Mouse (Mus musculus) induced T-regulatory cell, adult 2 months (primary cell): Measurements from ENCODE around the gene Oxct2a.
"Not testable (repeated sequence)": the region's sequence is repeated elsewhere in the genome, so short reads cannot be mapped to it uniquely, and the experiment has no call there.

Experiments used
- DNase-seq: peaks from one replicate; pipeline ENCODE4 v3.0.0-alpha.2; 2012; ENCODE audit warnings: low read depth

The Oxct2a gene

DNA sequence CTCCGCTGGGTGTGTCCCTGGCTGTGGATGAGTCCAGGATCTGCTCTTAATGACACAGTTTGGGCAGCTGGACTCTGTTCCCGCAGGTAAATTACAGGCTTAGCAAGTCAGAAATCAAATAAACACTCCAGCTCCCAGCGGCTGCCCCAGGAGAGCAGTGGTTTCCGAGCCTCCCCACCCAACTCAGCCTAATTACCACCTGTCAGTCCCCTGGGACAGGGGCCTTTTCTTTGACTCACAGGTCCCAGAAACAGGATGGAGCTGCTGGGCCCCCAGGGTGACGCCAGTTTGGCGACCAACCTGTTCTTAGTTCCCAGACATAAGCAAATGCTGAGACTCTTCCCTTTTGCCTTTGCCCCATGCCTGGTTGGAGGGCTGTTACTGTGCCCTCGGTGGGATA, 11.6 kb downstream of the Oxct2a start:
- no peak for DNase-seq

DNA sequence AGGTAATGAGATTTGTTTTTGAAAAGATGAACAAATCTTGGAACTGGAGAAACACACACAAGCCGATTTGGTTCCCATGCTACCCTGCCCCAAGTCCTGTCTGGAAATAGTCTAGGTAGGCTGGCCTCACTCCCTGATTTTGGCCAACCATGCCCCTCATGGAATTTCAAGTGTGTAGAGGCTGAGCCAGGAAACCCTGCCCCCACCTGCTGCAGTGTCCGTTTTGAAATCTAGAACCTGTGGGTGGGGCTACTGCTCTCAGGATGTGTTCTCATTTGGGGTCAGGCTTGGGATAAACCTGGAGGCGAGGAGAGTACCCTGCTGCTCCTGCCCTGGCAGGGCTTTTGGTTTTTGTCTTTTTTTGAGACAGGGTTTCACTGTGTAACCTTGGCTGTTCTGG, 15.1 kb downstream of the Oxct2a start:
- no peak for DNase-seq

DNA sequence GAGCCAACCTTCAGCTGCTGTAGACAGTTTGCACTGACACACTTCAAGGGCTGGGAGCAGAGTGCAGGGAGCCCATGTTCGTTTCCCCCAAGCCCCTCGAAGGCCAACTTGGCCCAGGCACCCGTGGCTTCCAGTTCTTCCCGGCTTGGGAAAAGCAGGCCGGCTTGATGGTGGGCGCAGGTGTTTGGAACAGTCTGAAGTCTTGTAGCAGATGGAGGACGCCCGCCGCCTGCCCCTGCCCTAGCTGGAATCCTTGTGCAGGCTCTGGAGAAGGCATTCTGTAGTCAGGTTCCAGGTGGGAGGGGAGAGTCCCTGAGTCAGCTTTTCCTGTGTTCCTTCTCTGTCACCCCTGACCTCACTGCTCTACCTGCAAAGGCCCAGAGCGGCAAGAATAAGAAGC, 16.4 kb downstream of the Oxct2a start:
- DNase-seq = no peak

DNA sequence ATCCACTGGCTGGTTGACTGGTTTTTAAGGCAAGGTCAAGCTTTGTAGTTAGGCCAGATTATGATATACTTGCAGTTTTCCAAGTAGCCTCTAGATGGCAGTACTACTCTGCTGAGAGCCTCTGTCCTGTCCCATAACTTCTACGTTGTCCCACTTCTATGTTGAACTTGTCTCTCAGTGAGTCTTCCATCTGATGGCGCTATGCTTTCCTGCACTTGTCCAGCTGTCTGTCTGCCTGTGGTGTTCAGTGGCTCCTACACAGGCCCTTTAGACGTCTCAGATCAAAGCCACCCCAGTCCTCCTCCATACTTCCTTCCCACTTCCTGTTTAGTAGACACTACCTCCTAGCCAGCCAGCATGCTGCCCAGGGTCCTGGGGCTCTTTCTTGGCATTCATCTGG, 17.6 kb downstream of the Oxct2a start:
- peak; percentile 77 for DNase-seq

DNA sequence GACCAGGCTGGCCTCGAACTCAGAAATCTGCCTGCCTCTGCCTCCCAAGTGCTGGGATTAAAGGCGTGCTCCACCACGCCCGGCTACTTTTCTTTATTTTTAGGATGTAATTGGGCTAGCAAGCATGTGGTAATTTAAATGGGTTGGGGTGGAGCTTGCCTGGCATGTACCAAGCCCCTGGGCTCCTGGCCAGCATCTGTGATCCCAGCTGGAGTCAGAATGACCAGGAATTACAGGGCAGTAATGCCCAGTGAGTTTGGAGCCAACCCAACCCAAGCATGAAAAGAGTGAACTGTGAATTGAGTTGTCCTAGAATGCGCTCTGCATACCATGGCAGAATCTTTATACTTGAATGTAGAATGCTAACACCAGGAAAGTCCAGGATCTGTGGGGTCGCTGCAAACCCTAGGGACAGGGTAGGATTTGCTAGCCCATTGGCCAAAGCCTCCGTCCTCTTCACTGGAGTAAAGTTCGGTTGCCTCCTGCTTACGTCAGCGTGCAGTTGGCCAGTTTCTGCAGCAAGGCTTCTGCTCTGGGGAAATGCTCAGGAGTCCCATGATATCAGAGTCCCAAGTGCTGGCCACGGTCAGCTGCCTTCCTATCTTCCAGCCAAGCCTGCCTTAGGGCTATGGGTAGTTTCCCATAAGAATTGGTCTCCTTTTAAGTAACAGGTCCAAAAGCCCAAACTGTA, 24.3 kb downstream of the Oxct2a start:
- DNase-seq = no peak

DNA sequence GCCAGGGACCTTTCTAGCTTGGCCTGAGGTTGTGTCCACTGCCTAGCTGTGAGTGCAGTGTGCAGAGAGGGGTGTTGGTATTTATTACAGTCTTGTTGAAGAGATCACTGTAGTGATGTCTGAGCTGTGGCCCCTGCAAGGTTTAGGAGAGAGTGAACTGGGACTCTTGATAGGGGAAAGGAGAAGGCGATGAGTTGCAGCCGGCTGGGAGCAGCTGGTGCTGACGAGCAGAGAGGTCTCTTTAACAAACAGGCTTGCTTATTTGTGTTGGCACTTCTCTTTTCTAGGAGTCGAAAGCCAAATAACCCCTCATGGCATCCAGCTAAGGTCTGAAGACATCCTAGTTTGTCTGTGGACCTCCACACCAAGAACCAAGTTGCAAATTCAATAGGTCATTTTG, 25.2 kb downstream of the Oxct2a start:
- no peak for DNase-seq

DNA sequence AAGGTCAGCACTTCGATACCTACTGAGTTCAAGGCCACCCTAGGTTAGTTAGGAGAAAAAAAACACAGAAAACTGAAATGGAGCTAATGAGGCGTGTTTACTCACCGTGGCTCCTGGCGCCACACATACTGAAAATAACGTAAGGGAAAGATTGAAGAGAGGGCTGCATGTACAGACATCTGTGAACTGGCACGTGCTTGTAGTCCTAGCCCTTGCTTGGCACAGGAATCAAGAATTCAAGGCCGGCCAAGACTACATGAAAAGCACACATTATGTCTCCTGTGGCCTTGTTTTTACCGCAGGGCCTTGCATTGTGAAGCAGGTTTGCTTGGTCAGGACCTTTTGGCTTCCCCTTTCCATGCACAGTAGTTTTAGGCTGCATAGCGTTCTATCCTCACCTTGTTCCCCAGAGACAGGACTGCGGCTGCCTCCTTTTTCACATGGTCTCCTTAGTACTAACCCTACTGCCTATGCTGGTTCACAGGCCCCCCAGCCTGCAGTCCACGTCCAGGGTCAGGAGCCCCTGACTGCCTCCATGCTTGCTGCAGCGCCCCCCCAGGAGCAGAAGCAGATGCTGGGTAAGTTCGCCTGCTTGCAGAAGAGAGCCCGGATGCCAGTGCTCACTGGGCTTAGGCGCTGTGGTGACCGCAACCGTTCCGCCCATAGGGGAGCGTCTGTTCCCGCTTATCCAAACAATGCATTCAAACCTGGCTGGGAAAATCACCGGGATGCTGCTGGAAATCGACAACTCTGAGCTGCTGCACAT, 26.1 kb downstream of the Oxct2a start:
- DNase-seq = no peak

DNA sequence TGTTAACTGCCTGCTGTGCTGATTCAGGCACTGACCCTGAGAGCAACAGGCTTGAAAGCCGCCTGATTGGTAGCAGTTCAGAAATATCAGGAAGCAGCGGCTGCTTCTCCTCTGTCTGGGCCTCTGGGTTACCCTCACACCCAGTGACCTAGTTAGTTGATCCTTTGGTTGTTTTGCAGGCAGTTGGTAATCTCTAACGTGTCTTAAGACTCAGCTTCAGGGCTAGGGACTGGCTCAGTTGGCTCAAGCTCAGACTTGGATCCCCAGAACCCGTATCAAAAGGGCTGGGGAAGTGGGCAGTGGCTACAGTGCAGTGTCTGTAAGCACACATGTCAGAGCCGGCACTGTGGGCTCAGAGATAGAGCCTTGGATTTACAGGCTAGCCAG, 27.3 kb downstream of the Oxct2a start:
- no peak for DNase-seq

DNA sequence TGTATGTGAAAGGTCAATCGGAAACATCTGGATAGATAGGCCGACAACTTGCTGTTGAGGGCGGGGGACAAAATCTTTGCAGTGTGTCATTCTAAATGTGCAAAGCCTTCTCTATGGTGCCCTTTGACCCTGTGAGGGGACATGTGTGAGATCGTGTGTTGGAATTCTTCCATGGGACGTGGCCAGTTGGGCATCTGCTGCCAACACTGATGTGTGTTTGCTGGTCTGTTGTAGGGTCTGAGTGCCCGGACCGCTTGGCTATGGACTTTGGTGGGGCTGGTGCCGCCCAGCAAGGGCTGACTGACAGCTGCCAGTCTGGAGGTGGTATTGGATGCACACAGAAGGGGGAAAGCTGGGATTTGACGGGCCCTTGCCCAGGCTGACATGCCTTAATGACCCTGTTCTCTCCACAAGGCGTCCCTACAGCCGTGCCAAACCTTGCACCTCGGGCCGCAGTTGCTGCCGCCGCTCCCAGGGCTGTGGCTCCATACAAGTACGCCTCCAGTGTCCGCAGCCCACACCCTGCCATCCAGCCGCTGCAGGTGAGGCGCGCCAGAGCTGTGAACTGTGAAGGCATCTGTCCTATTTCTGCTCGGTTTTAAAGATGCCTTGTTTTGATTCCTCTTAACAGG, 27.8 kb downstream of the Oxct2a start:
- DNase-seq = no peak

DNA sequence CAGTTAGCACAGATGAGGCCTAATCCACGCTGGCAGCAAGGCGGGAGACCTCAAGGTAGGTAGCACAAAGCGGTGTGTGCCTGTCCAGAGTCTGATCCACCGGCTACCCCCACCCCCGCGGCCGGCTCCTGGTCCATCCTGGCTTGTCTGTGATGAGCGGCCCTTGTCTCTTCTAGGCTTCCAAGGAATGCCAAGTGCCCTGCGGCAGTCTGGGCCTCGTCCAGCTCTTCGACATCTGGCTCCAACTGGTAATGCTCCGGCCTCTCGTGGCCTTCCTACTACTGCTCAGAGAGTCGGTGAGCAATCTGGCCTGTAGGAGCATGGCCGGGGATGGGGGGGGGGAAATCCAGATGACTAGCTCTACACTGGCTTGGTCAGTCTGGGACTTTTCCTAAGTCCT, 28.4 kb downstream of the Oxct2a start:
- DNase-seq = not testable (repeated sequence)

DNA sequence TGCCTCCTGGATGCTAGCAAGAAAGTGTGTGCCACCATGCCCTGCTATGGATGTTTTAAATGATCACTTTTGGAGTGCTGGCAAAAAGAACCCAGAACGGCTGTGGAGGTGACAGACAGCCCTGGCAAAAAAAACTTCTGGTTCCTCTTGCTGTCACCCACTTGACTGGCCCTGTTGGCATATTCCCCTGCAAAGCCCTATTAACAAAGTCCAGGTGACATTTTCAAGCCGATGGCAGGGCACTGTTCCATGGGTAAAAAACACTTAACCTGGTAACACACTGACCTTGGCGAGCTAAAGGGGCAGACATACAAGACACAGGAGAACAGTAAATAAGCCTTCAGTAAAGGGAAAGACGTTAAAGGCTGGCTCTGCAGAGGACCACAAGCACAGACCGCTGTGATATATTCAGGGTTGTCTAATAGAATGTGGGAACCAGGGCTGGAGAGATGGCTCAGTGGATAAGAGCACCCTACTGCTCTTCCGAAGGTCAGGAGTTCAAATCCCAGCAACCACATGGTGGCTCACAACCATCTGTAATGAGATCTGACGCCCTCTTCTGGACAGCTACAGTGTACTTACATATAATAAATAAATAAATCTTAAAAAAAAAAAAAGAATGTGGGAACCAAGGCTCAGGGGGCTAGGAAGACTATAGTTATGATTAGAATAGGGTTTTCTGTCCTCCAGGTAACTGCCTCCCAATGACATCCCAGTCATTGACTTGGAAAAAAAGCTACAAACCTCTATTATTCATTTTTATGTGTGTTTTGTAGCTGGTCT, 29.6 kb downstream of the Oxct2a start:
- DNase-seq = no peak

DNA sequence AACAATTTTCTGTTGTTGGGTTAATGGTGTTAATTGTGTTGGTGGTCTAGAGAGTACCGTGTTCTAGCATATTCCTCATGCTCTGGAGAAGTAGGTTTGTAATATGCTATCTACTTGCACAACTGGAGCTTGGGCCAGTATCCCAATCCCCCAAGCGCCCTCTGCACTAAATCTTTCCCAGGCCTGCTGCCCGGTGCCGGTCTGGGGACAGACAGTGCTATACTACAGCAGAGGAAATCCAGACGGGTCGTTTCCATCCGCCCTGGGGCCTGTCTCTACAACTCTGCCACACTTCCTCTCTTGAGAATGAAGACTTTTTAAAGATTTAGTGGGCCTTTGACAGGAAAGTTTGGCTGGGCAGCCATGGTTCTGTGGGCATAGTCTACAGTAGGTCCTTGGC, 30.4 kb downstream of the Oxct2a start:
- DNase-seq = no peak

DNA sequence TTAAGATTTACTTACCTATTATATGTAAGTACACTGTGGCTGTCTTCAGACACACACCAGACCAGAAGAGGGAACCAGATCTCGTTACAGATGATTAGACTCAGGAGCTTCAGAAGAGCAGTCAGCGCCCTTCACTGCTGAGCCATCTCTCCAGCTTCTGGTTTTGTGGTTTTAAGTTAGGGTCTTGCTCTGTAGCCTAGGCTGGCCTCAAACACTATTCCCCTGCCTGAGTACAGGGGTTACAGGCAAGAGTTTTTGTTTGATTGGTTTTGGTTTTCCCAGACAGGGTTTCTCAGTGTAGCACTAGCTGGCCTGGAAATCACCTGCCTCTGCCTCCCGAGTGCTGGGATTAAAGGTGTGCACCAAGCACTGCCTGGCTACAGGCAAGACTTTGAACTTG, 31.0 kb downstream of the Oxct2a start:
- no peak for DNase-seq

DNA sequence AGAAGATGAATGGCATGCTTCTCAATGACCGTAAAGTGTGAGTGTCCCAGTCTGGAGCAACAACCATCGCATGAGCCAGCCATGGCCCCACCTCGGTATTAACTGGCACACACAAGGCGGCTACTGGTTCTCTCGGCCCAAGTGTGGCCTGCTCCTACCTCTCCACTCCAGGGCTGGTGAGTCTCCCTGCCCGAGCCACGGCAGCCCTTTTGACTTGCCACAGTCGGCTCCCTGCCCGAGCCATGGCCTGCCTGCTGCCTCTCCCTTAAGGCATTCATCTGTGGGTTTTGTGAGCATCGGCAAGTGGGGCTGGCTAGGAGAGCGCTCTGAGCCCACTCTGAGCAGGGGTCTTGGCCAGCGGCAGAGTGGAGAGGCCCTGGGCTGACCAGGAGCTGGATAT, 34.4 kb downstream of the Oxct2a start:
- no peak for DNase-seq

DNA sequence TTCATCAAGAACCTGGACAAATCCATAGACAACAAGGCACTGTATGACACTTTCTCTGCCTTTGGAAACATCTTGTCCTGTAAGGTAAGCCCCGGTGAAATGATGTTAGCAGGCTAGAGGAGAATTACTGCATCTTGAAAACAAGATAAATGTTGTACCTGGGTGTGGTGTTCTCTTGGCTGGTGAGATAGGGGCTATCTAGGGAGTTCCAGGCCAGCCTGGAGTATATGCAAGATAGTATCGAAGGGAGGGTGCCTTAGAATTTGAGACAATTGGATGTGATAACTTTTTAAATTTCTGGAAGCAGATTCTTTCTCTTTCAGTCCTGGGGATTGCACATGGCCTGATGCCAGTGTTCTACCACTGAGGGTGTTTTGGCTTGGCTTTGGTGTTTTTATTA, 36.6 kb downstream of the Oxct2a start:
- DNase-seq = no peak

DNA sequence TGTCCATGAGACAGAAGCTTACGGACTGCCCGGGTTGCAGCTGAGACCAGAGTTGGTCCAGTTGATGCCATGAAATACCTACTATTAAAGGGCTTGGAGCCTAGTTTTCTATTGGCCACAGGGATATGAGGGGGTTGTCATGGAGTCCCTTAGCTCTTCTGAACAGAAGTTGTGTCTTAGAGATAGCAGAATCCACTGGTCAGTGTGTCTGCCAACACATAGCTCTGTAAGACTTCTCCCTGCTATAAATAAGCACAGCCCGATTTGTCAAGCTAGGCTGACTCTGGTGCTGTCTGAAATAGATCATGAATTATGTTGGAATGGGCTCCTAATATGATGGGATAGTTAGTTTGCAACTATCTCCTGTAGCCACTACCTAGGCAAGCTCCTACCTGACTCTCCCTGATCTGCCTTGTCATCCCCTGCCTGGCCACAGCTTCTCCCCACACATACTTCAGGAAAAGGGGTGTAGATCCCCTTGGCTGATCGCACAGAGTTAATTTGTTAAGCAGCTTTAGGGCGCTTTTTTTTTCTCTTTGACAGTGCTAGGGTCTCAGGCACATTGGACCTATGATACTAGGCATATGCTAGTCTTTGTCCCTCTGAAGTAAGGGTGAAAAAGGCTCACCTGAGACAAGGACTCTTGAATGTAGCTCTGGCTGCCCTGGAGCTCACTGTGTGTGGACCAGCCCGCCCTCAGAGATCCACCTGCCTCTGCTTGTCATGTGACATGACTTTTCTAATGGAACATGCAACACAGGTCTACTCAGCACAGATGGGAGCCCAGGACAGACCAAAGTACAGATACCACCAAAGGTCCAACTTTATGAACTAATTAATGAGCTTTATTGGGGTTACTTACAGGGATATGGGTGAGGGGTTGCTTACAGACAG, 38.5 kb downstream of the Oxct2a start:
- peak; percentile 7 for DNase-seq

DNA sequence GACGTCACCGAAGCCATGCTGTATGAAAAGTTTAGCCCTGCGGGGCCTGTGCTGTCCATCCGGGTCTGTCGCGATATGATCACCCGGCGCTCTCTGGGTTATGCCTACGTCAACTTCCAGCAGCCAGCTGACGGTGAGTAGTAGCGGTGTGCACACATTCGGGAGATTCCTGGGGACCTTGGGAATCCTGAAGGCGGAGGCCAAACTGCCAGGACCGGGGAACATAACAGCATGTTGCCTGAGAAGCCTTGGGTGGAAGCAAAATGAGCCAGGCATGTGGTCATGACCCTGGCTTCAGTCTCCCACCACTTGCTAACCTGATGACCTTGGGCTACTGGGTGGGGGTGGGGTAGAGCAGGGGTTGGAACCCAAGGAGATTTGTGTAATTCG, 39.8 kb downstream of the Oxct2a start:
- DNase-seq = not testable (repeated sequence)

DNA sequence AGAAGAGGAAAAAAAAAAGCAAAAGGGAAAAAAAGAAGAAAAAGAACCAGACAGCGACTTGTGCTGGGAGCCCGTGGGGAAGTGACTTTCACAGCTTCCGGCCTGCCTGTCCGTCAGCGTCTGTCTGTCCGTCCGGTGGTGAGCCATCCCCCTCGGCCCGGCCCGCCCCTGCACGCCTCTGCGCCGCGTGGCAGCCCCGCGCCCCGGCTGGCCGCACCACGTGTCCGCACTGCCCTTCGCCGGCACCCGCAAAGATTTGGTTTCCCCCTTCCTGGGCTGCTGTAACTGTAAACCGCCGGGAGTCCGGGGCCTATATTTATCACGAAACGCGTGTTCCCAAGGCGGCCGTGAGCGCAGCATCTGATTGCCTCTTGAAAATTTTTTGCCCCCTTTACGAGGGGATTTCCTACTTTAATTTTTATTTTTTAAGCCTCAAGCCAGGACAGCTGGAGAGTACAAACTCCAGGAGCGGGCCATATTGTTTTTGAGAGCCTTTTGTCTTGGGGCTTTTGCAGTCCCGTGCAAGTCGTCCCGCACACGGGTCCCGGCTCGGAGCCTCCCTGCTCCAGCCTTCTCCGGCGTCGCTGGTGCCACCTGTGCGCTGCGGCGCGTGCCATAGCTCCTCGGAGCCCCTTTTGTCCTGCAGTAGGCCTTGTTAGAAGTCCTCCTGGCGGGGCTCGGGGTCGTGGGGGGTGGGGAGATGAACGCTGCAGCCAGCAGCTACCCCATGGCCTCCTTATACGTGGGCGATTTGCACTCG, 40.3 kb downstream of the Oxct2a start:
- peak; percentile 54 for DNase-seq

DNA sequence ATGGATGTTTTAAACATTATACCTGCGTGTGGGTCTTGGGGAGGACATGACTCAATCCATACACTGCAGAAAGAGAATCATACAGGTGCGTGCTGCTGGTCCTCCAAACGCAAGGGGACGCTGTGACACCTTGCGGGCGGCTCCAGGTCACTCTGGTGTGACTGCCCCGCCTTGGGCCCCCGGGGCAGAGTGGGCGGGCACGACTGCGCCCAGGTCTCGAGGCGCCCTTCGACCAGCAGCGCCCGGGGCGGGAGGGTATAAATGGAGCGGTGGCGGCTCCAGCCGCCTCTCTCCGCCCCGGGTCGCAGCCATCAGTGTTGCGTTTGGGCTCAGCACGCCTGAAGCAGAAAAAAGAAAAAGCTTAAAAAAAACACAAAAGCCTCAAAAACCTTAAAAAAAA, 40.9 kb downstream of the Oxct2a start:
- peak; percentile 91 for DNase-seq

DNA sequence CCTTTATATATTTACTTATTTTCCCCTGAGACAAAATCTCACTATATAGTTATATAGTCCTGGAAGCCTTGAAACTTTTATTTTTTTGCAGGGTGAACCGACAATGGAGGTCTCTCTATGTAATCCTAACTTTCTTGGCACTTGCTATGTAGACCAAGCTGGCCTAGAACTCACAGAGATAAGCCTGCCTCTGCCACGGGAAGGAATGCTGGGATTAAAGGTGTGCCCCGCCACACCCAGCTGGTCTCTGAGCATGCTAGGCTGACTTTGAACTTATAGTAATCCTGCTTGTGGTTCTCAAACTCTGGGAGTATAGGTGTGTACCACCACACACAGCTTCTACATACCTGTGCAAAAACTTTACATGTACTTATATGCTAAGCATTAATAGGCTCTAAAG, 43.3 kb downstream of the Oxct2a start:
- no peak for DNase-seq
